Mouse (Mus musculus): ENCODE results near the gene Pakap. TPM values are rescaled to one million over a fixed set of nuclear protein-coding genes. Genes with fewer than 3 reads are reported as not detected.

The Pakap gene
- polyA plus RNA-seq, 1 experiment from 2014 or later, result 9.8 TPM

- H3K4me1 ChIP-seq (ENCODE audit: control insufficient read depth, insufficient read depth, low read length), result no peaks in the 10 kb centered on the region
- H3K27me3 ChIP-seq (ENCODE audit: control insufficient read depth, insufficient read depth, low read length), result no peaks in the 10 kb centered on the region
- H3K9ac ChIP-seq (replicated peaks; ENCODE audit: low read depth, low read length), result no peak overlapping the region
- H3K4me3 ChIP-seq (ENCODE audit: low read depth, low read length), result no peak overlapping the region
- H3K9me3 ChIP-seq (ENCODE audit: control insufficient read depth, low read length), result no peaks in the 10 kb centered on the region; the same call in 1 of the 2 replicates
- no peak overlapping the region for H3K27ac ChIP-seq (ENCODE audit: low read depth, low read length)
- no peak overlapping the region for H3K4me2 ChIP-seq (ENCODE audit: low read depth, low read length)
- ATAC-seq (ENCODE audit: low read depth), result no peak
- H3K36me3 ChIP-seq (ENCODE audit: control insufficient read depth, insufficient read depth, low read length), result no peaks in the 10 kb centered on the region
- WGBS, result 79% methylated on average over 5 of the region's 5 CpGs
Observed at GRCm38 (mm10) chr4:57934181-57934580, 366.2 kb downstream of the Pakap start.

- Histone ChIP-seq H3K36me3 (ENCODE audit: control insufficient read depth, insufficient read depth, low read length) (no peaks in the 10 kb centered on the region), H3K27me3 (ENCODE audit: control insufficient read depth, insufficient read depth, low read length) (no peaks in the 10 kb centered on the region), H3K27ac (ENCODE audit: low read depth, low read length) (no peak overlapping the region), H3K9ac (replicated peaks; ENCODE audit: low read depth, low read length) (no peak overlapping the region), H3K9me3 (ENCODE audit: control insufficient read depth, low read length) (no peaks in the 10 kb centered on the region; the same call in 1 of the 2 replicates), H3K4me1 (ENCODE audit: control insufficient read depth, insufficient read depth, low read length) (no peaks in the 10 kb centered on the region), H3K4me3 (ENCODE audit: low read depth, low read length) (no peak overlapping the region), H3K4me2 (ENCODE audit: low read depth, low read length) (no peak overlapping the region)
- ATAC-seq (ENCODE audit: low read depth), result no peak
- 90% methylated on average over 6 of the region's 6 CpGs for WGBS
Observed at GRCm38 (mm10) chr4:57937292-57937691, 369.3 kb downstream of the Pakap start.

DNA sequence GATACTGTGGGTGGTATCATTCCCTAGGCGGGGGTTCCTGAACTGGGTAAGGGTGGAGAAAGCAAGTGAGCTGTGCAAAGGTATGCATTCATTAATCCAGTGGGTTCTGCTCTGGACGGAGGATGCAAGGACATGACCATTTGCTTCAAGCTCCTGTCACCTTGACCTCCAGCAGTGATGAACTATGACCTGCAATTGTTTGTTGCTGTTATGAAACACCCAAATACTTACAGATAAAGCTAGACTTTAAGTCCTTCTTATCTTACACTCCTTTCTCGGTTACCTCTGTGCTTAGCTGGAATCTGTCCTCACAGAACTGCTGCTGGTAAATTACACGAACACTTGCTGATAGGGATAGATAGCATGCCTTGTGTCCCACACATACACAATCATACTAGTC is 372.7 kb downstream of the Pakap start:
- H3K4me1 ChIP-seq (ENCODE audit: control insufficient read depth, insufficient read depth, low read length), result no peaks in the 10 kb centered on the region
- no peak overlapping the region for H3K4me2 ChIP-seq (ENCODE audit: low read depth, low read length)
- H3K4me3 ChIP-seq (ENCODE audit: low read depth, low read length), result no peak overlapping the region
- no peak overlapping the region for H3K27ac ChIP-seq (ENCODE audit: low read depth, low read length)
- no peak for ATAC-seq (ENCODE audit: low read depth)
- no peak overlapping the region for H3K9ac ChIP-seq (replicated peaks; ENCODE audit: low read depth, low read length)
- no peaks in the 10 kb centered on the region for H3K9me3 ChIP-seq (ENCODE audit: control insufficient read depth, low read length)
- WGBS, result 91% methylated on average over 4 of the region's 4 CpGs
- H3K27me3 ChIP-seq (ENCODE audit: control insufficient read depth, insufficient read depth, low read length), result no peaks in the 10 kb centered on the region
- no peaks in the 10 kb centered on the region for H3K36me3 ChIP-seq (ENCODE audit: control insufficient read depth, insufficient read depth, low read length)

GRCm38 (mm10) chr4:57942892-57943291 is 374.9 kb downstream of the Pakap start:
- Histone ChIP-seq H3K4me3 (ENCODE audit: low read depth, low read length) (no peak overlapping the region), H3K4me2 (ENCODE audit: low read depth, low read length) (no peak overlapping the region), H3K9me3 (ENCODE audit: control insufficient read depth, low read length) (no peaks in the 10 kb centered on the region), H3K27me3 (ENCODE audit: control insufficient read depth, insufficient read depth, low read length) (no peaks in the 10 kb centered on the region), H3K27ac (ENCODE audit: low read depth, low read length) (no peak overlapping the region), H3K4me1 (ENCODE audit: control insufficient read depth, insufficient read depth, low read length) (no peaks in the 10 kb centered on the region), H3K9ac (replicated peaks; ENCODE audit: low read depth, low read length) (no peak overlapping the region), H3K36me3 (ENCODE audit: control insufficient read depth, insufficient read depth, low read length) (no peaks in the 10 kb centered on the region)
- WGBS, result 95% methylated on average over 2 of the region's 2 CpGs
- no peak for ATAC-seq (ENCODE audit: low read depth)

Other genes starting within 250 kb of the Pakap start
- gene Palm2, start 133.9 kb upstream of the Pakap start, polyA plus RNA-seq (2014; fragmentation: Nextera tagmentation; extraction: Ambion mirVana), result 10.6 and 18.3 TPM in 2 replicates
- gene Akap2, start 149.5 kb downstream of the Pakap start, polyA plus RNA-seq (2014; fragmentation: Nextera tagmentation; extraction: Ambion mirVana), result 8.6 and 12.0 TPM in 2 replicates

All from neural tube, embryonic 14.5 days (tissue).